Mouse (Mus musculus) embryonic facial prominence, embryonic 11.5 days (tissue): ENCODE measurements around the gene Prok2. TPM values are rescaled to one million over a fixed set of nuclear protein-coding genes. Genes with fewer than 3 reads are reported as not detected.

Source experiments
- ATAC-seq: fragments of 200-750 bp; cut with Nextera tagmentation; replicated peaks from 2 replicates; pipeline ENCODE4 v1.8.0; 2017; ENCODE audit warnings: low read depth; ENCODE audit not compliant: insufficient number of reproducible peaks, low FRiP score, low TSS enrichment
- DNase-seq: peaks from one replicate; pipeline ENCODE4 v3.0.0-alpha.2; 2015; ENCODE audit warnings: low spot score
- H3K27ac ChIP-seq: fragments of 300-500 bp; sonication (generic); replicated peaks from 2 replicates; pipeline ENCODE4 v1.5.1; 2014; ENCODE audit warnings: mild to moderate bottlenecking, low read depth, low read length, control low read depth
- H3K27me3 ChIP-seq: fragments of 300-500 bp; sonication (generic); 2 replicates; pipeline ENCODE4 v1.6.1; 2014; ENCODE audit warnings: mild to moderate bottlenecking, low read length, moderate library complexity, mixed read lengths; ENCODE audit not compliant: control insufficient read depth, insufficient read depth
- H3K36me3 ChIP-seq: fragments of 300-500 bp; sonication (generic); replicated peaks from 2 replicates; pipeline ENCODE4 v1.6.1; 2014; ENCODE audit warnings: low read depth, mild to moderate bottlenecking, low read length, moderate library complexity, mixed read lengths; ENCODE audit not compliant: control insufficient read depth, insufficient read depth
- H3K4me1 ChIP-seq: fragments of 300-500 bp; sonication (generic); 2 replicates; pipeline ENCODE4 v1.6.1; 2014; ENCODE audit warnings: low read length, mixed read lengths; ENCODE audit not compliant: control insufficient read depth, insufficient read depth
- H3K4me2 ChIP-seq: fragments of 300-500 bp; sonication (generic); 2 replicates; pipeline ENCODE4 v1.6.1; 2014; ENCODE audit warnings: low read depth, mild to moderate bottlenecking, control low read depth, low read length, moderate library complexity
- H3K4me3 ChIP-seq: fragments of 300-500 bp; sonication (generic); 2 replicates; pipeline ENCODE4 v1.5.1; 2014; ENCODE audit warnings: low read depth, low read length, control low read depth
- H3K9ac ChIP-seq: fragments of 300-500 bp; sonication (generic); replicated peaks from 2 replicates; pipeline ENCODE4 v1.6.1; 2014; ENCODE audit warnings: mild to moderate bottlenecking, control low read depth, low read length
- H3K9me3 ChIP-seq: fragments of 300-500 bp; sonication (generic); replicated peaks from 2 replicates; pipeline ENCODE4 v1.6.1; 2016; ENCODE audit warnings: mild to moderate bottlenecking, low read length, inconsistent platforms, mixed read lengths; ENCODE audit not compliant: control insufficient read depth
- WGBS: fragments of 180-500 bp; shearing (Covaris S2); extraction: QIAGEN DNeasy Blood & Tissue Kit; methylation state at CpG from one replicate; pipeline ENCODE4 v1.1.7; 2014; 5-methylcytosine and 5-hydroxymethylcytosine counted together
- polyA plus RNA-seq: library from polyadenylated mRNA; unstranded; fragments of >200 nt; fragmentation: Nextera tagmentation; extraction: Ambion mirVana; gene quantifications from 2 replicates; pipeline ENCODE4 v1.2.1, GENCODE M21; 2014

The Prok2 gene
- polyA plus RNA-seq, 1 experiment from 2014 or later, result 0.14 TPM

DNA sequence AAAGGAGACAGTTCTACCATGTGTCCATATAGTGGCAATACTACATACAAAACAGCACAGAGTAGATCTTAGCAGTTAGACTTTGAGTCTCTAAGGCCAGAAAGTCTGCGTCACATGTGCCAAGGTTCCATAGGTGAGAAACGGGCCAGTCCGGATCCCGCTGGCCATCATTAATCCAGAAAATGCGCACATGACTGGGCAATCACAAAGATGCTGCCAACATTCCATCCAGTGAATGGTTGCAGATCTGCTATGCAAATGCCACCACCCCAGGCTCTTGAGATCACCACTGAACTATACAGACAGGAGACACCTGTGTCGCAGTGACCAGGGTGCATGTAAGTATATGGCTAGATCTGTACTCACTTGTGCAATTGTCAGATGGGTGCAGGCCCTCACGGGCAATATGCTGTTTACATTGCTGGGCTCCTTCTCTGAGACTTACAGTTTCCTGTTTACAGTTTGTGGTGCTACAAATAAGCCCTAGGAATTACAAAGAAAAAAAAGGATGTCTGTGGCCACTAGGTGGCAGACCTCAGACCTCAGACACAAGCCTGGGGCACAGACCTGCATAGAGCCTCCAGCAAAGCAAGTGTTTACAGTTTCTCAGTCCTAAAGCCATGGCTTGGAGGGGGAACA lies 55.6 kb downstream of the Prok2 start:
- Histone ChIP-seq H3K36me3 (no peaks in the 10 kb centered on the region), H3K9ac (no peak overlapping the region), H3K9me3 (no peaks in the 10 kb centered on the region), H3K4me1 (no peaks in the 10 kb centered on the region), H3K27me3 (no peaks in the 10 kb centered on the region), H3K4me2 (no peak overlapping the region), H3K27ac (no peak overlapping the region), H3K4me3 (no peak overlapping the region)
- DNase-seq, result peak; percentile 75
- 0 out of 2 replicates have a peak, but pooled peaks have one; percentile 16 for ATAC-seq
- 77% methylated on average over 7 of the region's 7 CpGs for WGBS

- H3K4me1 ChIP-seq, result no peaks in the 10 kb centered on the region
- no peaks in the 10 kb centered on the region for H3K9me3 ChIP-seq
- H3K4me2 ChIP-seq, result no peak overlapping the region
- no peaks in the 10 kb centered on the region for H3K27me3 ChIP-seq
- H3K27ac ChIP-seq, result no peak overlapping the region
- no peak overlapping the region for H3K4me3 ChIP-seq
- DNase-seq, result peak; percentile 17
- WGBS, result 35% methylated on average over 5 of the region's 5 CpGs
- no peak overlapping the region for H3K9ac ChIP-seq
- ATAC-seq, result no peak
- no peaks in the 10 kb centered on the region for H3K36me3 ChIP-seq
These were observed 56.5 kb downstream of the Prok2 start for GRCm38 (mm10) chr6:99669481-99670325.

GRCm38 (mm10) chr6:99667290-99667689 lies 58.9 kb downstream of the Prok2 start:
- peak overlapping the region; percentile 87 for H3K9ac ChIP-seq
- H3K27me3 ChIP-seq, result no peaks in the 10 kb centered on the region
- H3K4me3 ChIP-seq, result peak overlapping the region; percentile 57; the same call in 1 of the 2 replicates
- 0 out of 2 replicates have a peak, but pooled peaks have one; percentile 31 for ATAC-seq
- peak overlapping the region; percentile 91 for H3K4me2 ChIP-seq
- H3K9me3 ChIP-seq, result no peaks in the 10 kb centered on the region
- no peak overlapping the region for H3K27ac ChIP-seq
- DNase-seq, result peak; percentile 70
- 18% methylated on average over 8 of the region's 8 CpGs for WGBS
- H3K4me1 ChIP-seq, result no peaks in the 10 kb centered on the region; the same call in 1 of the 2 replicates
- H3K36me3 ChIP-seq, result no peaks in the 10 kb centered on the region

GRCm38 (mm10) chr6:99666318-99667171 lies 59.6 kb downstream of the Prok2 start, which contains the start of the genes Eif4e3 and Gm20696:
TSS of gene Eif4e3 (minus strand) at chr6:99666771.
TSS of gene Gm20696 (minus strand) at chr6:99666797.
- no peaks in the 10 kb centered on the region for H3K36me3 ChIP-seq
- H3K27me3 ChIP-seq, result no peaks in the 10 kb centered on the region
- DNase-seq, result peak; percentile 61
- peak within 1 kb of the TSS; percentile 91 for H3K4me2 ChIP-seq
- under 1% methylated on average over 70 of the region's 75 CpGs for whole genome bisulfite sequencing
- peak; percentile 69 for ATAC-seq
- H3K4me1 ChIP-seq, result no peaks in the 10 kb centered on the region; the same call in 1 of the 2 replicates
- H3K9me3 ChIP-seq, result no peaks in the 10 kb centered on the region
- H3K4me3 ChIP-seq, result peak within 1 kb of the TSS; percentile 57
- H3K27ac ChIP-seq, result 0 out of 2 replicates have a peak within 1 kb of the TSS, but pooled peaks have one; percentile 10
- peak within 1 kb of the TSS; percentile 87 for H3K9ac ChIP-seq

- Histone ChIP-seq H3K4me3 (peak overlapping the region; percentile 57), H3K27ac (no peak overlapping the region), H3K9me3 (no peaks in the 10 kb centered on the region), H3K36me3 (no peaks in the 10 kb centered on the region), H3K4me2 (peak overlapping the region; percentile 91), H3K9ac (peak overlapping the region; percentile 87), H3K4me1 (no peaks in the 10 kb centered on the region; the same call in 1 of the 2 replicates), H3K27me3 (no peaks in the 10 kb centered on the region)
- 27% methylated on average over 16 of the region's 16 CpGs for WGBS
- ATAC-seq (no peak), DNase-seq (no peak)
These were observed 60.5 kb downstream of the Prok2 start for GRCm38 (mm10) chr6:99665457-99666317.

DNA sequence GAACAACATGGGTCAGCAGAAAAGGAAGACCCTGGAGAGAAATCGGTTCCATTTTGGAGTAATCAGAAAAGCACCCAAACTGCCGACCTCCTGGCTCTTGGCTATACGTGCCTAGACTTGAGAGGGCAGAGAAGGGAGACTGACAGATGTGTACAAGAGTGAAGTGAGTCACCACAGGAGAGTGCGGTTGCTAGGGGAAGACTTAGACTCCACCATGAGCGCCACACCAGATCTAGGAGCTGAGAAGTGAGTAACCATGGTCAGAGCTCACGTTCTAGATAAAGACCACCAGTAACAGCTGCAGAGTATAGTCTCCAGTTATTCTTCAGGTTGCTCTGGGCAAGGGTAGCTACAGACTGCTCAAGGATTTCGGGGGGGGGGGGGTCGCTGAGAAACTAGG lies 63.0 kb downstream of the Prok2 start:
- 75% methylated on average over 8 of the region's 8 CpGs for WGBS
- Histone ChIP-seq H3K27me3 (no peaks in the 10 kb centered on the region), H3K4me3 (no peak overlapping the region), H3K9me3 (no peaks in the 10 kb centered on the region), H3K4me2 (no peak overlapping the region), H3K9ac (no peak overlapping the region), H3K4me1 (no peaks in the 10 kb centered on the region; the same call in 1 of the 2 replicates), H3K36me3 (no peaks in the 10 kb centered on the region), H3K27ac (no peak overlapping the region)
- no peak for ATAC-seq
- no peak for DNase-seq
